Mouse (Mus musculus): ENCODE results near the gene Slc19a2.

DNA sequence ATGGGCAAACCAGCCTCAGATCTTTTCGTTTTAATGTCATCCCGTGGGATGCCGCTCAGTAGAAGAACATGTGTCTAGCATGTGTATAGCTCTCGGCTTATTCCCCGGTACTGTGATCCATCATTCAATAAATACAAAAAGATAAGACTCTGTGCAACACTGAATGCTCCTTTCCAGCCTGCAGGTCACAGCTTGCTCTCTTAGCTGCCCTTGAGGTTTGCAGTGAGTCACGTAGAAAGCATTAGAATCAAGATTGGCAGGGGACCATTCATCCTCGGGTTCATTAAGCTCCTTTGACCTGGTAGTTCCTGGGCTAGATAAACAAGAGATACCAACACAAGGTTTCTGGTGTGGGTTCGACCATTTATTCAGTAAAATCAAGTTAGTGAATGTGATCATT is 6.0 kb upstream of the Slc19a2 start:
- TF ChIP-seq CTCF (IDR thresholded peaks at IDR 0.05; ENCODE audit: low read depth), result no peak
- no peak for TF ChIP-seq EP300 (IDR thresholded peaks at IDR 0.05; ENCODE audit: low read depth)
